Mouse (Mus musculus): ENCODE measurements at regions not wholly inside any gene's neighbourhood (a gene's known extent, or its start where the extent isn't known, plus 50 kb on each side); places are given as distances from the start of the nearest gene placed in this dataset.

DNA sequence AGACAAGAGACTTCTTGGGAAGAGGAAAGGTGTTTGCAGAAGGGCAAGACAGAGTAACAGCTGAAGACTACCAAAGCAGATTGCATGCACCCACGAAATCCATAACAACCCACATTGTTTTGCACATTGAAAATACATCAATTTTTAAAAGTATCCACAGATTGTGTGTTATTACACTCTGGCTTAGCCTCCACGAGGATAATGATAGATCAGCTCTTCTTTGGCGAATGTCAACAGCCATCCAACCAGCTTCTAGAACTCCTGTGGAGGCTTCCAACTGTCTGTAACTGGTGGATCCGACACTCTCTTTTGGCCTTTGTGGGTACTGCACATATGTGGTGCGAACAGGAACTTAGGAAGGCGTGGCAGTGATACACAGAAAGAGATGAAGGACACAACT is 54.6 kb upstream of the Lyplal1 start:
- no peak for DNase-seq (ENCODE audit: low spot score in 2 of 2)

Data from left cerebral cortex, adult 18-20 months (tissue).